Mouse (Mus musculus) liver, embryonic 14.5 days (tissue): ENCODE measurements at regions not wholly inside any gene's neighbourhood (a gene's known extent, or its start where the extent isn't known, plus 50 kb on each side); places are given as distances from the start of the nearest gene placed in this dataset.

Experiments used
- ATAC-seq: fragments of 200-750 bp; cut with Nextera tagmentation; 2 replicates; pipeline ENCODE4 v1.8.0; 2017; ENCODE audit warnings: moderate number of reproducible peaks, mild to moderate bottlenecking, moderate library complexity; ENCODE audit not compliant: insufficient read depth
- DNase-seq, 3 experiments: peaks; one replicate each; pipeline ENCODE4 v3.0.0-alpha.2; 2012 to 2013; ENCODE audit warnings: low read depth in 3 of 3, low spot score in 3 of 3
- H3K27ac ChIP-seq: fragments of 300-500 bp; sonication (generic); 2 replicates; pipeline ENCODE4 v1.5.1; 2014; ENCODE audit warnings: moderate library complexity, mild to moderate bottlenecking, control low read depth, inconsistent platforms
- H3K27me3 ChIP-seq: fragments of 300-500 bp; sonication (generic); 2 replicates; pipeline ENCODE4 v1.6.1; 2014; ENCODE audit warnings: mild to moderate bottlenecking, low read length, moderate library complexity; ENCODE audit not compliant: control insufficient read depth, insufficient read depth
- H3K36me3 ChIP-seq: fragments of 300-500 bp; sonication (generic); replicated peaks from 2 replicates; pipeline ENCODE4 v1.6.1; 2014; ENCODE audit warnings: low read depth; ENCODE audit not compliant: control insufficient read depth, insufficient read depth
- H3K4me1 ChIP-seq, 2 experiments: fragments of 200-500 bp in 1 of 2; fragments of 300-500 bp in 1 of 2; sonication (generic) in 1 of 2; replicated peaks; 2 replicates each; pipeline ENCODE4 v1.6.1; 2012 to 2014; ENCODE audit warnings: antibody characterized with exemption in 1 of 2, inconsistent platforms in 1 of 2, low read length in 1 of 2; ENCODE audit not compliant: control insufficient read depth in 2 of 2, insufficient read depth in 2 of 2
- H3K4me2 ChIP-seq: fragments of 300-500 bp; sonication (generic); 2 replicates; pipeline ENCODE4 v1.6.1; 2014; ENCODE audit warnings: low read depth, mild to moderate bottlenecking, control low read depth, moderate library complexity
- H3K4me3 ChIP-seq, 2 experiments: fragments of 200-500 bp in 1 of 2; fragments of 300-500 bp in 1 of 2; sonication (generic) in 1 of 2; 2 replicates each; pipeline ENCODE4 v1.5.1; 2012 to 2014; ENCODE audit warnings: low read depth in 2 of 2, low read length in 2 of 2, mild to moderate bottlenecking in 2 of 2, control low read depth in 1 of 2, inconsistent platforms in 1 of 2, moderate library complexity in 1 of 2; ENCODE audit not compliant: insufficient read depth in 1 of 2
- H3K9ac ChIP-seq: fragments of 300-500 bp; sonication (generic); replicated peaks from 2 replicates; pipeline ENCODE4 v1.6.1; 2014; ENCODE audit warnings: mild to moderate bottlenecking, control low read depth, moderate library complexity
- H3K9me3 ChIP-seq: fragments of 300-500 bp; sonication (generic); 2 replicates; pipeline ENCODE4 v1.6.1; 2016; ENCODE audit warnings: low read length, mixed read lengths; ENCODE audit not compliant: control insufficient read depth
- CTCF ChIP-seq: IDR thresholded peaks from 2 replicates; pipeline ENCODE4 v1.5.1; 2016; ENCODE audit warnings: antibody characterized with exemption, low read depth, control low read depth
- EP300 ChIP-seq: IDR thresholded peaks from 2 replicates; pipeline ENCODE4 v1.6.1; 2016; ENCODE audit warnings: antibody characterized with exemption, low read depth
- WGBS: fragments of 180-500 bp; shearing (Covaris S2); extraction: QIAGEN DNeasy Blood & Tissue Kit; methylation state at CpG from one replicate; pipeline ENCODE4 v1.1.7; 2014; ENCODE audit not compliant: insufficient replicate concordance; 5-methylcytosine and 5-hydroxymethylcytosine counted together

DNA sequence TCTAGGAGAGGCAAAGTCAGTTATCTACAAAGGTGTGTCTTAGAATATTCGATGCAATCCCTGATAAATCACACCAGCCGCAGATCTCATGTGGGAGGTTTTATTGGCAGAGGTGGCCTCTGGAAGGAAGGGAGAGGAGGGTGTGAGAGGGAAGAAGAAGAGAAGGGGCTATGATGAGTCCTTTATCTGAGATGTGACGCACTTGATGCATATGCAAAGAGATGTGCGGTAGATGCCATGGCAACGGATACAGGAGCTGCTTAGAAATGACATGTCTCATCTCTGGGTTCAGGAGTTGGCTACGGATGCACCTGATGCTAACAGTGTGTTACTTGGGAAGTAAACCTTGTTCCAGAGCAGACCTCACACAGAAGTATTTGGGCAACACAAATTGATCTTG, 718.6 kb upstream of the Gm21961 start:
- TF ChIP-seq EP300 (no peak), CTCF (no peak)
- Histone ChIP-seq H3K9ac (no peak overlapping the region), H3K9me3 (no peaks in the 10 kb centered on the region), H3K27me3 (no peaks in the 10 kb centered on the region), H3K4me1 (no peaks in the 10 kb centered on the region), H3K4me2 (no peak overlapping the region), H3K36me3 (no peaks in the 10 kb centered on the region), H3K4me3 (no peak overlapping the region), H3K27ac (no peak overlapping the region)
- ATAC-seq = no peak
- DNase-seq = no peak
- WGBS = 72% methylated on average over 6 of the region's 6 CpGs

DNA sequence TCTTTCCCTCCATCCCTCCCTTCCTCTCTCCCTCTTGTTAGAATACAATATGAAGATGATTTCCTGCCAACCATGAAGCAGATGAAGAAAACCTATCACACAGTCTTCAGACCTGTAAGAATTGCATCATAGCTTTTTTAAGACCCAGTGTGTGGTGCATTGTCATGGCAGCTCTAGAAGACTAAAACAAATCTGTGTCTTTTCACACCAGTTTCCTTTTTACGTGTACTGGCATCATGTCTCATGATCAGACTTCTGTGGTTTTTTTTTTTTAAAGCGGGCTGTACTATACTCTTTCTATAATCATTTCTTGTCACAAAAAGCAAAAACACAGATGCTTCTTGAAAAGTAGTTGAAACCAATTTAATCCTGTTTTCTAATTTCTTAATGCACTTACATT, 716.6 kb upstream of the Gm21961 start:
- no peaks in the 10 kb centered on the region for H3K36me3 ChIP-seq
- ATAC-seq (no peak), DNase-seq (no peak)
- WGBS = 46% methylated on average over 2 of the region's 2 CpGs
- no peaks in the 10 kb centered on the region for H3K9me3 ChIP-seq
- no peak overlapping the region for H3K27ac ChIP-seq
- no peak overlapping the region for H3K9ac ChIP-seq
- no peak overlapping the region for H3K4me2 ChIP-seq
- TF ChIP-seq CTCF (no peak), EP300 (no peak)
- no peaks in the 10 kb centered on the region for H3K4me1 ChIP-seq
- no peak overlapping the region for H3K4me3 ChIP-seq
- no peaks in the 10 kb centered on the region for H3K27me3 ChIP-seq

DNA sequence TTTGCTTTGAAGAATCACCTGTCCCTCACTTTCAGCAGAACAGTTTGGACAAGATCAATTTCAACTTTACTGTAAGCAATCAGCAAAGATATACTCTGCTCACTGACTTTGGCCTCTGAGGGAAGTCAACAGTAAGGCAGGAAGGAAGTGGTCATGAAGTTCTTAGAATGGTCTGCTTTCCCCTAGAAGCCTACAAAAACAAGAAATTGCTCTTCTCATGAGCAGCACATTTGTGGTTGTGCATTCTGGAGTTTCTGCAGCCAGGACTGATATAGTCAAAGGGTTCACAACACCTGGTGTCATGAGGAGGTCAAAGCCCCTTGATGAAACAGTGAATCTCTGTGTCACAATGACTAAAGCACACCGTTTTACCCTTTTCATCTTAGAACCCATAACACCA, 712.4 kb upstream of the Gm21961 start:
- 37% methylated on average over 1 of the region's 1 CpGs for WGBS
- no peaks in the 10 kb centered on the region for H3K36me3 ChIP-seq
- no peaks in the 10 kb centered on the region for H3K4me1 ChIP-seq
- H3K9me3 ChIP-seq = no peaks in the 10 kb centered on the region
- H3K27ac ChIP-seq = no peak overlapping the region
- H3K4me3 ChIP-seq = no peak overlapping the region
- H3K4me2 ChIP-seq = no peak overlapping the region
- TF ChIP-seq CTCF = no peak
- TF ChIP-seq EP300 = no peak
- no peaks in the 10 kb centered on the region for H3K27me3 ChIP-seq
- H3K9ac ChIP-seq = no peak overlapping the region
- ATAC-seq (no peak), DNase-seq (no peak)

DNA sequence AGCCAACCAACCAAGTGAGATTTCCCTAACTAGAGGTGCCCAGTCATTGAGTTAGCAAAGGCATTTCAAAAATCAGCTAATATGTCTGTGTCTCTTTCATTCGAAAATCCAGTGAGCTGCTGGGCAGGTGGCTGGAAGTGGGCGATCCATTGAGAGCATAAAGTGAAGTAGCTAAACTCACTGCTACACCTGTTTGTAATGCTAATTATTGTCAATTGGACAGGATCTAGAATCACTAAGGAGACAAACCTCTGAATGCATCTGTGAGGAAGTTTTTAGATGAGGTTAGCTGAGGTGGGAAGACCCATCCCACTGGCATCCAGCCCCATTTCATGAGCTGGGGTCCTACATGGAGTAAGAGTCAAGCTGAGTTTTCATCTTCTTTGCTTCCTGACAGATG, 711.6 kb upstream of the Gm21961 start:
- Histone ChIP-seq H3K36me3 (no peaks in the 10 kb centered on the region), H3K4me1 (no peaks in the 10 kb centered on the region), H3K27me3 (no peaks in the 10 kb centered on the region), H3K9me3 (no peaks in the 10 kb centered on the region), H3K9ac (no peak overlapping the region), H3K4me3 (no peak overlapping the region), H3K27ac (no peak overlapping the region), H3K4me2 (no peak overlapping the region)
- no peak for TF ChIP-seq CTCF
- no peak for DNase-seq
- WGBS = 71% methylated on average over 2 of the region's 2 CpGs
- ATAC-seq = no peak

DNA sequence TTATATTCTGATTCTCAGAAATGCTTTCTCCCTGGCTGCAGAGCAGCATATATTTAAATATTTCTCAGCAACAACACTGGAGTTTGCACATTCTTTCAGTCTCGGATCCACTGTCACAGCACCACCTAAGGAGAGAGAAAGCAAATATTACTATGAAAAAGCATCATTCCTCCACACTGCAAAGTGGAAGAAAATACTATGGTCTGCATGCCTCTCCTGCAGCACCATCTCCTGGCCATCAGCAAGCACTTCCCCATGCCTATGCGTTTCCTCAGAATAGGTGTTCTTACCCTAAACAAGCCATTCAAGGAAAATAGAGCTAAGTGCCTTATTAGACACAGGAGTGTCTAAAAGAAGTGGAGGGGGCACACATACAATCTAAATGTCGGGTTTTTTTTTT, 688.9 kb upstream of the Gm21961 start:
- H3K36me3 ChIP-seq = no peaks in the 10 kb centered on the region
- H3K27me3 ChIP-seq = no peaks in the 10 kb centered on the region
- no peak overlapping the region for H3K9ac ChIP-seq
- DNase-seq (no peak), ATAC-seq (no peak)
- no peak overlapping the region for H3K4me3 ChIP-seq
- no peaks in the 10 kb centered on the region for H3K9me3 ChIP-seq
- TF ChIP-seq EP300 = no peak
- TF ChIP-seq CTCF = peak; percentile 22; the same call in 1 of the 2 replicates
- H3K4me1 ChIP-seq = no peaks in the 10 kb centered on the region
- no peak overlapping the region for H3K27ac ChIP-seq
- WGBS = 48% methylated on average over 3 of the region's 3 CpGs
- H3K4me2 ChIP-seq = no peak overlapping the region

DNA sequence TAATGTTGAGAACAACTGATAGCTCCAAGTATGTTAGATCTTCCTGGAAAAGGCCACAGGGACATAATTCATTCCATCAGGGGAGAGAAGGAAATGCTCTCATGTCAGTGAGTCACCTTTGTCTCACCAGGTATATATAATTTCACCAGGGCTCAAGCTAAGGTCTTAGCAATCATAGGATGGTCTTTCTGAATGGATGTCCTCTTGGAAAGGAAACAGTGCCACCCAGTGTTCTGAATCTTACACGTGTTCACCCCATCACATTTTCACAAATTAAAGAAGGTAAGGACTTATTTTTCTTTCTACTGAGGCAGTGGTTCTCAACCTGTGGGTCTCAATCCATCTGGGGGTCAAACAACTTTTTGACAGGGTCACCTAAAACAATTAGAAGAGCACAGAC, 686.8 kb upstream of the Gm21961 start:
- Histone ChIP-seq H3K27ac (no peak overlapping the region), H3K36me3 (no peaks in the 10 kb centered on the region), H3K4me2 (no peak overlapping the region), H3K4me3 (no peak overlapping the region), H3K9ac (no peak overlapping the region), H3K4me1 (no peaks in the 10 kb centered on the region), H3K9me3 (no peaks in the 10 kb centered on the region), H3K27me3 (no peaks in the 10 kb centered on the region)
- DNase-seq (no peak), ATAC-seq (no peak)
- TF ChIP-seq CTCF (no peak), EP300 (no peak)
- 6% methylated on average over 1 of the region's 1 CpGs for WGBS
